Mouse (Mus musculus): ENCODE data around the gene Vmn1r57. TPM values are rescaled to one million over a fixed set of nuclear protein-coding genes. Genes with fewer than 3 reads are reported as not detected.
"Not testable (repeated sequence)": the region's sequence is repeated elsewhere in the genome, so short reads cannot be mapped to it uniquely, and the experiment has no call there.

Gene Vmn1r57
- polyA plus RNA-seq (2012; ENCODE audit: insufficient read depth, insufficient read length, low replicate concordance, missing spikeins): not detected in 2 replicates

GRCm38 (mm10) chr7:5218193-5218592, at the start of gene Vmn1r57:
TSS of gene Vmn1r57 (plus strand) at chr7:5218493.
- H3K4me1 ChIP-seq (ENCODE audit: control insufficient read depth, insufficient read depth, low read length); H3K4me3 ChIP-seq (ENCODE audit: insufficient read depth, low read depth, low read length); H3K27ac ChIP-seq (ENCODE audit: insufficient read depth, low read depth, low read length): not testable (repeated sequence)
- 59% methylated on average over 1 of the region's 1 CpGs for WGBS

- not testable (repeated sequence) for H3K4me3 ChIP-seq (ENCODE audit: insufficient read depth, low read depth, low read length); H3K4me1 ChIP-seq (ENCODE audit: control insufficient read depth, insufficient read depth, low read length); H3K27ac ChIP-seq (ENCODE audit: insufficient read depth, low read depth, low read length)
These were observed 21.6 kb upstream of the Vmn1r57 start, which contains the start of gene Vmn1r56 for GRCm38 (mm10) chr7:5196647-5197046. TSS of gene Vmn1r56 (minus strand) at chr7:5196747.

GRCm38 (mm10) chr7:5263051-5263450, 44.8 kb downstream of the Vmn1r57 start:
- 85% methylated on average over 3 of the region's 3 CpGs for WGBS
- no peak overlapping the region for H3K27ac ChIP-seq (ENCODE audit: insufficient read depth, low read depth, low read length)
- TF ChIP-seq POLR2A (IDR thresholded peaks at IDR 0.05; ENCODE audit: insufficient read depth, low read depth, low read length) (no peak), CTCF (IDR thresholded peaks at IDR 0.05; ENCODE audit: insufficient read depth, low read depth, low read length) (no peak)
- no peaks in the 10 kb centered on the region for H3K4me1 ChIP-seq (ENCODE audit: control insufficient read depth, insufficient read depth, low read length)
- no peak overlapping the region for H3K4me3 ChIP-seq (ENCODE audit: insufficient read depth, low read depth, low read length)

Other genes with a start within 250 kb of the Vmn1r57 start
- not detected in 2 replicates for gene Sbk3, start 247.3 kb upstream of the Vmn1r57 start, polyA plus RNA-seq (2012; ENCODE audit: insufficient read depth, insufficient read length, low replicate concordance, missing spikeins)
- not detected in 2 replicates for gene Zfp579, start 222.3 kb upstream of the Vmn1r57 start, polyA plus RNA-seq (2012; ENCODE audit: insufficient read depth, insufficient read length, low replicate concordance, missing spikeins)
- gene Zfp524, start 204.1 kb upstream of the Vmn1r57 start, polyA plus RNA-seq (2012; ENCODE audit: insufficient read depth, insufficient read length, low replicate concordance, missing spikeins): not detected in 2 replicates
- not detected in 2 replicates for gene Fiz1, start 203.8 kb upstream of the Vmn1r57 start, polyA plus RNA-seq (2012; ENCODE audit: insufficient read depth, insufficient read length, low replicate concordance, missing spikeins)
- not detected in 2 replicates for gene Gm44973, start 203.0 kb upstream of the Vmn1r57 start, polyA plus RNA-seq (2012; ENCODE audit: insufficient read depth, insufficient read length, low replicate concordance, missing spikeins)
- not detected in 2 replicates for gene Zfp865, start 198.1 kb upstream of the Vmn1r57 start, polyA plus RNA-seq (2012; ENCODE audit: insufficient read depth, insufficient read length, low replicate concordance, missing spikeins)
- not detected in 2 replicates for gene Ccdc106, start 197.9 kb upstream of the Vmn1r57 start, polyA plus RNA-seq (2012; ENCODE audit: insufficient read depth, insufficient read length, low replicate concordance, missing spikeins)
- not detected in 2 replicates for gene 4632433K11Rik, start 184.4 kb upstream of the Vmn1r57 start, polyA plus RNA-seq (2012; ENCODE audit: insufficient read depth, insufficient read length, low replicate concordance, missing spikeins)
- not detected in 2 replicates for gene Zfp784, start 180.0 kb upstream of the Vmn1r57 start, polyA plus RNA-seq (2012; ENCODE audit: insufficient read depth, insufficient read length, low replicate concordance, missing spikeins)
- gene Zfp580, start 167.0 kb upstream of the Vmn1r57 start, polyA plus RNA-seq (2012; ENCODE audit: insufficient read depth, insufficient read length, low replicate concordance, missing spikeins): not detected in 2 replicates
- 837 TPM in 1 of 2 replicates, not detected in the other for gene U2af2, start 156.3 kb upstream of the Vmn1r57 start, polyA plus RNA-seq (2012; ENCODE audit: insufficient read depth, insufficient read length, low replicate concordance, missing spikeins)
- gene Epn1, start 138.3 kb upstream of the Vmn1r57 start, polyA plus RNA-seq (2012; ENCODE audit: insufficient read depth, insufficient read length, low replicate concordance, missing spikeins): not detected in 2 replicates
- not detected in 2 replicates for gene Rfpl4, start 101.5 kb upstream of the Vmn1r57 start, polyA plus RNA-seq (2012; ENCODE audit: insufficient read depth, insufficient read length, low replicate concordance, missing spikeins)
- gene Rasl2-9, start 92.5 kb upstream of the Vmn1r57 start, polyA plus RNA-seq (2012; ENCODE audit: insufficient read depth, insufficient read length, low replicate concordance, missing spikeins): not detected in 2 replicates
- not detected in 2 replicates for gene Vmn1r55, start 68.8 kb upstream of the Vmn1r57 start, polyA plus RNA-seq (2012; ENCODE audit: insufficient read depth, insufficient read length, low replicate concordance, missing spikeins)
- not detected in 2 replicates for gene Vmn1r56, start 21.7 kb upstream of the Vmn1r57 start, polyA plus RNA-seq (2012; ENCODE audit: insufficient read depth, insufficient read length, low replicate concordance, missing spikeins)
- gene Gm5065, start 132.0 kb downstream of the Vmn1r57 start, polyA plus RNA-seq (2012; ENCODE audit: insufficient read depth, insufficient read length, low replicate concordance, missing spikeins): not detected in 2 replicates
- not detected in 2 replicates for gene Nlrp2, start 132.5 kb downstream of the Vmn1r57 start, polyA plus RNA-seq (2012; ENCODE audit: insufficient read depth, insufficient read length, low replicate concordance, missing spikeins)
- gene Vmn1r58, start 194.9 kb downstream of the Vmn1r57 start, polyA plus RNA-seq (2012; ENCODE audit: insufficient read depth, insufficient read length, low replicate concordance, missing spikeins): not detected in 2 replicates
- not detected in 2 replicates for gene Vmn1r59, start 238.3 kb downstream of the Vmn1r57 start, polyA plus RNA-seq (2012; ENCODE audit: insufficient read depth, insufficient read length, low replicate concordance, missing spikeins)